8 mouse cellular contexts compared by ENCODE assay signal in the genomic region with DNA sequence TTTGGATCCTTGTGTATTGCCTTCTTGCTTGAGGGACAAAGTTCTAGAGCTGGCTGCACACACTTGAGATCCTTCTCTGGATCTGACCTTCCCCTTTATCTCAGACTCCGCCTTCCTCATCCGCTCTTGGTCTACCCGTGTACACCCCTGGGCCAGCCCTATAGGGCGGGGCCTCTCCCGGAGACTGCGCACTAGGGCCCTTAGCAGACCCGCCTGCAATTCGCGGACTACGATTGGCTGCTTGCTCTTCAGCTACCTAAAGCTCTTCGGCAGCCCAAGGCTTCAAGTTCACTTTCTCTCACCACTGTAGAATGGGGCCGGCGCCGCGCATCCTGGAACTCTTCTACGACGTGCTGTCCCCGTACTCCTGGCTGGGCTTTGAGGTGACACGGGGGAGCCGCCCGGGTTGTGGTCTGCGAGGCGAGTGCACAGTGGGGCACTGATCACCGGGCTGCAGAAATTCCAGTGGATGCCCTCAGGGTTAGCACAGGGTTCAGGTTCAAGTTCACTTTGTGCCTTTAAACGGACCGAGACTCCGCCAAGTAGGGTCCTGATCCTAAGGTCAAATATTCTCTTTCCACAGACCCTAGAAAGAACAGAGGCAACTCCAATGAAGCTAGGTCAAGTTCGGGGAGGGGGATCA. TPM values are rescaled to one million over a fixed set of nuclear protein-coding genes. Genes with fewer than 3 reads are reported as not detected.
DNase-seq lines count a peak whose midpoint lies in the region; ATAC-seq and TF ChIP-seq lines count a peak whose summit lies in the region.

Gene Gstk1 (plus strand): TSS at position 225 of the 643 bp plus-strand sequence.

- peak within 1 kb of the TSS; percentile 45 for H3K4me3 ChIP-seq in forebrain, embryonic 12.5 days (replicated peaks)
- H3K4me3 ChIP-seq in heart, embryonic 16.5 days (ENCODE audit: low read length) = peak within 1 kb of the TSS; percentile 64
- peak within 1 kb of the TSS; percentile 40 to 56 for H3K4me3 ChIP-seq in liver, embryonic 14.5 days (ENCODE audit: insufficient read depth in 1 of 2, low read depth in 2 of 2, low read length in 2 of 2)
- peak within 1 kb of the TSS; percentile 37 for H3K4me3 ChIP-seq in neural tube, embryonic 11.5 days (ENCODE audit: low read depth, low read length)
- H3K4me3 ChIP-seq in stomach, embryonic 16.5 days (replicated peaks; ENCODE audit: low read length) = peak within 1 kb of the TSS; percentile 50

- H3K9me3 ChIP-seq in forebrain, embryonic 12.5 days = no peaks in the 10 kb centered on the region
- H3K9me3 ChIP-seq in heart, embryonic 16.5 days (replicated peaks; ENCODE audit: control insufficient read depth, low read length) = no peaks in the 10 kb centered on the region
- H3K9me3 ChIP-seq in liver, embryonic 14.5 days (ENCODE audit: control insufficient read depth, low read length) = no peaks in the 10 kb centered on the region
- no peaks in the 10 kb centered on the region for H3K9me3 ChIP-seq in neural tube, embryonic 11.5 days (ENCODE audit: control insufficient read depth, low read length)
- H3K9me3 ChIP-seq in stomach, embryonic 16.5 days (replicated peaks; ENCODE audit: control insufficient read depth, low read length) = no peaks in the 10 kb centered on the region

- no peak for TF ChIP-seq EP300 in liver, embryonic 14.5 days (IDR thresholded peaks at IDR 0.05; ENCODE audit: low read depth)

- no peaks in the 10 kb centered on the region; the same call in 1 of the 2 replicates for H3K4me1 ChIP-seq in forebrain, embryonic 12.5 days
- H3K4me1 ChIP-seq in heart, embryonic 16.5 days (ENCODE audit: control insufficient read depth, insufficient read depth, low read length) = 0 out of 2 replicates have a peak, but pooled peaks cover 7% of the 10 kb centered on the region
- peaks cover 12 to 16% of the 10 kb centered on the region in 2 experiments for H3K4me1 ChIP-seq in liver, embryonic 14.5 days (replicated peaks; ENCODE audit: control insufficient read depth in 2 of 2, insufficient read depth in 2 of 2, low read length in 1 of 2)
- H3K4me1 ChIP-seq in neural tube, embryonic 11.5 days (ENCODE audit: control insufficient read depth, insufficient read depth, low read length) = no peaks in the 10 kb centered on the region
- H3K4me1 ChIP-seq in stomach, embryonic 16.5 days (ENCODE audit: control insufficient read depth, insufficient read depth, low read length) = 0 out of 2 replicates have a peak, but pooled peaks cover 3% of the 10 kb centered on the region

- H3K36me3 ChIP-seq in forebrain, embryonic 12.5 days (replicated peaks) = no peaks in the 10 kb centered on the region
- no peaks in the 10 kb centered on the region for H3K36me3 ChIP-seq in heart, embryonic 16.5 days (ENCODE audit: control insufficient read depth, insufficient read depth)
- H3K36me3 ChIP-seq in liver, embryonic 14.5 days (replicated peaks; ENCODE audit: control insufficient read depth, insufficient read depth, low read depth) = no peaks in the 10 kb centered on the region
- H3K36me3 ChIP-seq in neural tube, embryonic 11.5 days (ENCODE audit: control insufficient read depth, insufficient read depth, low read length) = no peaks in the 10 kb centered on the region
- H3K36me3 ChIP-seq in stomach, embryonic 16.5 days (ENCODE audit: control insufficient read depth, insufficient read depth, low read length) = no peaks in the 10 kb centered on the region

- TF ChIP-seq CTCF in liver, embryonic 14.5 days (IDR thresholded peaks at IDR 0.05; ENCODE audit: low read depth) = no peak

- ATAC-seq in forebrain, embryonic 12.5 days (ENCODE audit: low FRiP score) = peak; percentile 99
- peak; percentile 99 for ATAC-seq in heart, embryonic 16.5 days (replicated peaks; ENCODE audit: extremely low read depth, insufficient read depth, low FRiP score)
- peak; percentile 100 for ATAC-seq in liver, embryonic 14.5 days (ENCODE audit: insufficient read depth)
- ATAC-seq in neural tube, embryonic 11.5 days (ENCODE audit: insufficient read depth, low FRiP score, low TSS enrichment) = peak; percentile 99
- ATAC-seq in stomach, embryonic 16.5 days (ENCODE audit: insufficient read depth, low FRiP score) = peak; percentile 99

- no peak within 1 kb of the TSS for H3K27ac ChIP-seq in forebrain, embryonic 12.5 days
- H3K27ac ChIP-seq in heart, embryonic 16.5 days (ENCODE audit: low read length) = no peak within 1 kb of the TSS
- no peak within 1 kb of the TSS for H3K27ac ChIP-seq in liver, embryonic 14.5 days
- no peak within 1 kb of the TSS for H3K27ac ChIP-seq in neural tube, embryonic 11.5 days (ENCODE audit: low read depth, low read length)
- H3K27ac ChIP-seq in stomach, embryonic 16.5 days (ENCODE audit: low read length) = no peak within 1 kb of the TSS

- 3% methylated on average over 28 of the region's 28 CpGs for WGBS in forebrain, embryonic 12.5 days
- 2% methylated on average over 28 of the region's 28 CpGs for WGBS in heart, embryonic 16.5 days
- 2% methylated on average over 28 of the region's 28 CpGs for WGBS in liver, embryonic 14.5 days (ENCODE audit: insufficient replicate concordance)
- 4% methylated on average over 28 of the region's 28 CpGs for WGBS in neural tube, embryonic 11.5 days
- 2% methylated on average over 28 of the region's 28 CpGs for WGBS in stomach, embryonic 16.5 days

- H3K9ac ChIP-seq in forebrain, embryonic 12.5 days = peak within 1 kb of the TSS; percentile 56
- H3K9ac ChIP-seq in heart, embryonic 16.5 days (ENCODE audit: low read length) = peak within 1 kb of the TSS; percentile 80
- peak within 1 kb of the TSS; percentile 53 for H3K9ac ChIP-seq in liver, embryonic 14.5 days (replicated peaks)
- H3K9ac ChIP-seq in neural tube, embryonic 11.5 days (ENCODE audit: low read length) = peak within 1 kb of the TSS; percentile 44; the same call in 1 of the 2 replicates
- H3K9ac ChIP-seq in stomach, embryonic 16.5 days (ENCODE audit: low read length) = peak within 1 kb of the TSS; percentile 53

- peaks cover 14% of the 10 kb centered on the region for H3K27me3 ChIP-seq in forebrain, embryonic 12.5 days
- H3K27me3 ChIP-seq in heart, embryonic 16.5 days (ENCODE audit: control insufficient read depth, insufficient read depth, low read length) = no peaks in the 10 kb centered on the region
- H3K27me3 ChIP-seq in liver, embryonic 14.5 days (ENCODE audit: control insufficient read depth, insufficient read depth, low read length) = no peaks in the 10 kb centered on the region
- no peaks in the 10 kb centered on the region for H3K27me3 ChIP-seq in neural tube, embryonic 11.5 days (ENCODE audit: control insufficient read depth, insufficient read depth, low read length)
- H3K27me3 ChIP-seq in stomach, embryonic 16.5 days (ENCODE audit: control insufficient read depth, insufficient read depth, low read length) = no peaks in the 10 kb centered on the region

- peak; percentile 67 to 69 for DNase-seq in CD8-positive naive resting alpha-beta T cell, adult 2 months (ENCODE audit: low read depth in 2 of 2, low spot score in 2 of 2)
- peak; percentile 83 for DNase-seq in c-Kit-positive CD71-positive TER-119-positive erythroid progenitor cells, embryonic 14.5 days (ENCODE audit: low spot score)
- peak; percentile 92 to 94 for DNase-seq in kidney, postnatal 36 days
- DNase-seq in liver, embryonic 14.5 days (ENCODE audit: low read depth in 3 of 3, low spot score in 3 of 3) = peak; percentile 79 to 80 (median 79)
- DNase-seq in neural tube, embryonic 11.5 days (ENCODE audit: low spot score) = peak; percentile 90

- peak within 1 kb of the TSS; percentile 68 for H3K4me2 ChIP-seq in forebrain, embryonic 12.5 days
- H3K4me2 ChIP-seq in heart, embryonic 16.5 days (ENCODE audit: low read depth, low read length) = peak within 1 kb of the TSS; percentile 94
- H3K4me2 ChIP-seq in liver, embryonic 14.5 days (ENCODE audit: low read depth) = peak within 1 kb of the TSS; percentile 87
- H3K4me2 ChIP-seq in neural tube, embryonic 11.5 days (ENCODE audit: low read depth) = peak within 1 kb of the TSS; percentile 62
- H3K4me2 ChIP-seq in stomach, embryonic 16.5 days (ENCODE audit: low read depth, low read length) = peak within 1 kb of the TSS; percentile 76

RNA-seq across cellular contexts. Expression of gene Gstk1, which starts in this region (rescaled TPM):
- 11.8 and 12.8 TPM in 2 replicates for polyA plus RNA-seq in forebrain, embryonic 12.5 days (2016; fragmentation: Nextera tagmentation; extraction: Ambion mirVana)
- 18.4 and 20.0 TPM in 2 replicates for polyA plus RNA-seq in heart, embryonic 16.5 days (2015; fragmentation: Nextera tagmentation; extraction: Ambion mirVana)
- polyA plus RNA-seq in liver, embryonic 14.5 days (2012; rRNA removed) = 4.0 and 4.7 TPM in 2 replicates
- polyA plus RNA-seq in liver, embryonic 14.5 days (2014; fragmentation: Nextera tagmentation; extraction: Ambion mirVana) = 5.6 and 6.3 TPM in 2 replicates
- polyA plus RNA-seq in neural tube, embryonic 11.5 days (2014; fragmentation: Nextera tagmentation; extraction: Ambion mirVana) = 21.0 and 21.2 TPM in 2 replicates
- polyA plus RNA-seq in stomach, embryonic 16.5 days (2015; fragmentation: Nextera tagmentation; extraction: Ambion mirVana) = 22.8 and 23.8 TPM in 2 replicates
